Mouse (Mus musculus) myocyte (in vitro differentiated cells): ENCODE data around the gene Cda.

Experiments
- CEBPB ChIP-seq: IDR thresholded peaks from 2 replicates; pipeline ENCODE4 v1.6.1; 2011; ENCODE audit warnings: mild to moderate bottlenecking, moderate library complexity; ENCODE audit not compliant: poor library complexity, insufficient read depth, severe bottlenecking
- E2F4 ChIP-seq: IDR thresholded peaks from one replicate; pipeline ENCODE4 v1.6.1; 2011; ENCODE audit warnings: mild to moderate bottlenecking, control low read depth, moderate library complexity; ENCODE audit not compliant: insufficient read depth
- MAX ChIP-seq: IDR thresholded peaks from one replicate; pipeline ENCODE4 v1.6.1; 2011; ENCODE audit warnings: low read depth, mild to moderate bottlenecking, control low read depth
- MYOG ChIP-seq, 3 experiments: IDR thresholded peaks; one replicate each; pipeline ENCODE4 v1.6.1; 2011; ENCODE audit warnings: control low read depth in 2 of 3, low read depth in 2 of 3, mild to moderate bottlenecking in 2 of 3; ENCODE audit not compliant: insufficient read length in 2 of 3, control insufficient read depth in 1 of 3, insufficient read depth in 1 of 3
- POLR2A ChIP-seq: IDR thresholded peaks from one replicate; pipeline ENCODE4 v1.6.1; 2011; ENCODE audit warnings: low read depth, mild to moderate bottlenecking, control low read depth, moderate library complexity; ENCODE audit not compliant: insufficient read length
- POLR2AphosphoS2 ChIP-seq: IDR thresholded peaks from one replicate; pipeline ENCODE4 v1.6.1; 2011; ENCODE audit warnings: low read depth, control low read depth; ENCODE audit not compliant: insufficient read length
- TCF12 ChIP-seq: IDR thresholded peaks from one replicate; pipeline ENCODE4 v1.6.1; 2011; ENCODE audit warnings: mild to moderate bottlenecking, control low read depth; ENCODE audit not compliant: poor library complexity, insufficient read depth, severe bottlenecking
- TCF3 ChIP-seq: IDR thresholded peaks from one replicate; pipeline ENCODE4 v1.6.1; 2011; ENCODE audit warnings: low read depth, control low read depth; ENCODE audit not compliant: insufficient read length
- USF1 ChIP-seq: IDR thresholded peaks from one replicate; pipeline ENCODE4 v1.6.1; 2011; ENCODE audit warnings: low read depth, mild to moderate bottlenecking, control low read depth, moderate library complexity

DNA sequence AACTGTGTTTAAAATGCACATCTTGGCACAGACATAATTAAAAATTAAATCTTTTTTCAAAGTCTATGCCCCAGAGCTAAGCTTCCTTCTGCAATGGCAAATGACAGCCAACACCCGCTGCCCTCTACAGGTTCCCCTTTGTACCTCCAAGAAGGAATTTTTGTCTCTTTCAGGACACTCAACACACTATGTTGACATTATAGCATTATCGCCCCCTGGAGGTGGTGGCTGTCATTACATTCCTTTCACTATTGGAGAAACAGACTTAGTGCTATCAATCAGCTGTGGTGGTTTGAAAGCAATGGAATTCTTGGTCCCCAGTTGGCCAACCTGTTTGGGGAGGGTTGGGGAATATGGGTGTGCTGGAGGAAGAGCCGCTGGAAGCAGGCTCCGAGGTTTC is 27.8 kb downstream of the Cda start:
- TF ChIP-seq USF1 (no peak), POLR2A (no peak), POLR2AphosphoS2 (no peak), MAX (no peak), MYOG (IDR thresholded peaks at IDR 0.05; ENCODE audit: control insufficient read depth in 1 of 3, insufficient read depth in 1 of 3, insufficient read length in 2 of 3, low read depth in 2 of 3) (no peak), TCF12 (no peak), E2F4 (no peak), TCF3 (no peak), CEBPB (no peak)
